Mouse (Mus musculus) CH12.LX (cell line): ENCODE measurements at regions not wholly inside any gene's neighbourhood (a gene's known extent, or its start where the extent isn't known, plus 50 kb on each side); places are given as distances from the start of the nearest gene placed in this dataset.
A peak's percentile ranks its signal among the peaks of the same experiment; 100 is the strongest.

Experiments used
- DNase-seq: peaks from one replicate; pipeline ENCODE4 v3.0.0-alpha.2; 2013; ENCODE audit errors: extremely low read depth
- H3K27ac ChIP-seq: 2 replicates; pipeline ENCODE4 v1.5.1; 2012; ENCODE audit warnings: low read depth, mild to moderate bottlenecking, control low read depth, moderate library complexity; ENCODE audit not compliant: insufficient read depth
- H3K27me3 ChIP-seq: replicated peaks from 2 replicates; pipeline ENCODE3; 2012; ENCODE audit warnings: inconsistent platforms
- H3K36me3 ChIP-seq, 2 experiments: replicated peaks in 1 of 2; 2 replicates each; pipeline versions ENCODE3 to v1.6.1; 2012; ENCODE audit warnings: inconsistent platforms in 1 of 2, low read length in 1 of 2, mild to moderate bottlenecking in 1 of 2, mixed read lengths in 1 of 2, moderate library complexity in 1 of 2; ENCODE audit not compliant: control insufficient read depth in 1 of 2, insufficient read depth in 1 of 2
- H3K4me1 ChIP-seq, 2 experiments: 2 replicates each; pipeline ENCODE4 v1.6.1; 2012; ENCODE audit warnings: inconsistent platforms in 1 of 2, moderate library complexity in 1 of 2; ENCODE audit not compliant: insufficient read depth in 2 of 2, control insufficient read depth in 1 of 2
- H3K4me2 ChIP-seq: 2 replicates; pipeline ENCODE4 v1.6.1; 2012; ENCODE audit warnings: low read depth, mild to moderate bottlenecking, control low read depth; ENCODE audit not compliant: poor library complexity, insufficient read depth, severe bottlenecking
- H3K4me3 ChIP-seq, 3 experiments: fragments of 150-350 bp in 1 of 3; sonication (generic) in 1 of 3; replicated peaks in 1 of 3; 2 replicates each; pipeline versions ENCODE3 to v1.5.1; 2011 to 2012; ENCODE audit warnings: low read depth in 2 of 3, low read length in 2 of 3, mild to moderate bottlenecking in 2 of 3, moderate library complexity in 2 of 3, control low read depth in 1 of 3, improper control_type of control experiment in 1 of 3, inconsistent platforms in 1 of 3, mixed read lengths in 1 of 3; ENCODE audit not compliant: poor library complexity in 1 of 3
- H3K79me2 ChIP-seq: replicated peaks from 2 replicates; pipeline ENCODE4 v1.6.1; 2012; ENCODE audit warnings: mild to moderate bottlenecking, moderate library complexity; ENCODE audit not compliant: control insufficient read depth, poor library complexity, insufficient read depth, severe bottlenecking; ENCODE audit errors: extremely low read depth
- H3K9ac ChIP-seq: 2 replicates; pipeline ENCODE4 v1.6.1; 2012; ENCODE audit warnings: low read depth, mild to moderate bottlenecking, control low read depth, moderate library complexity; ENCODE audit not compliant: insufficient read depth
- H3K9me3 ChIP-seq: replicated peaks from 2 replicates; pipeline ENCODE3; 2012; ENCODE audit warnings: low read length, inconsistent platforms, mixed read lengths
- CHD1 ChIP-seq: IDR thresholded peaks from 2 replicates; pipeline ENCODE4 v1.6.1; 2012; ENCODE audit warnings: low read depth, low read length, improper control_type of control experiment, inconsistent platforms
- CHD2 ChIP-seq: IDR thresholded peaks from 2 replicates; pipeline ENCODE4 v1.6.1; 2011; ENCODE audit warnings: low read length, improper control_type of control experiment
- EP300 ChIP-seq: IDR thresholded peaks from 2 replicates; pipeline ENCODE4 v1.6.1; 2011; ENCODE audit warnings: low read length, improper control_type of control experiment
- GABPA ChIP-seq: IDR thresholded peaks from 2 replicates; pipeline ENCODE4 v1.6.1; 2012; ENCODE audit warnings: low read depth, low read length, improper control_type of control experiment, inconsistent platforms; ENCODE audit not compliant: insufficient replicate concordance
- IRF4 ChIP-seq: IDR thresholded peaks from 2 replicates; pipeline ENCODE4 v1.6.1; 2014; ENCODE audit warnings: low read depth, mild to moderate bottlenecking, inconsistent platforms, low read length, improper control_type of control experiment
- JUN ChIP-seq: IDR thresholded peaks from 2 replicates; pipeline ENCODE4 v1.6.1; 2011; ENCODE audit warnings: low read depth, mild to moderate bottlenecking, low read length, improper control_type of control experiment, moderate library complexity; ENCODE audit not compliant: insufficient read depth
- JUND ChIP-seq: conservative IDR thresholded peaks from 2 replicates; pipeline ENCODE4 v1.6.1; 2011; ENCODE audit warnings: low read depth, low read length, improper control_type of control experiment
- KAT2A ChIP-seq: IDR thresholded peaks from 2 replicates; pipeline ENCODE4 v1.6.1; 2012; ENCODE audit warnings: low read length, improper control_type of control experiment, inconsistent platforms; ENCODE audit not compliant: insufficient replicate concordance
- MAFK ChIP-seq: IDR thresholded peaks from 2 replicates; pipeline ENCODE4 v1.6.1; 2011; ENCODE audit warnings: low read length, improper control_type of control experiment; ENCODE audit not compliant: insufficient replicate concordance
- MAX ChIP-seq: IDR thresholded peaks from 2 replicates; pipeline ENCODE4 v1.6.1; 2011; ENCODE audit warnings: low read length, improper control_type of control experiment
- MAZ ChIP-seq: IDR thresholded peaks from 2 replicates; pipeline ENCODE4 v1.6.1; 2012; ENCODE audit warnings: low read depth, mild to moderate bottlenecking, inconsistent platforms, low read length, improper control_type of control experiment, moderate library complexity
- MYC ChIP-seq: IDR thresholded peaks from 2 replicates; pipeline ENCODE4 v1.6.1; 2011; ENCODE audit warnings: low read depth, mild to moderate bottlenecking, improper control_type of control experiment, low read length
- POLR2A ChIP-seq: IDR thresholded peaks from 2 replicates; pipeline ENCODE4 v1.6.1; 2011; ENCODE audit warnings: low read depth, mild to moderate bottlenecking, improper control_type of control experiment, low read length
- POLR2AphosphoS2 ChIP-seq: IDR thresholded peaks from 2 replicates; pipeline ENCODE4 v1.6.1; 2011; ENCODE audit warnings: low read depth, low read length, improper control_type of control experiment
- RAD21 ChIP-seq: IDR thresholded peaks from 2 replicates; pipeline ENCODE4 v1.6.1; 2011; ENCODE audit warnings: low read depth, mild to moderate bottlenecking, low read length, improper control_type of control experiment, moderate library complexity
- RCOR1 ChIP-seq: conservative IDR thresholded peaks from 2 replicates; pipeline ENCODE4 v1.6.1; 2012; ENCODE audit warnings: low read depth, mild to moderate bottlenecking, inconsistent platforms, low read length, improper control_type of control experiment
- SIN3A ChIP-seq: IDR thresholded peaks from 2 replicates; pipeline ENCODE4 v1.6.1; 2012; ENCODE audit warnings: low read length, improper control_type of control experiment, inconsistent platforms
- TBP ChIP-seq: conservative IDR thresholded peaks from 2 replicates; pipeline ENCODE4 v1.6.1; 2011; ENCODE audit warnings: low read depth, low read length, improper control_type of control experiment
- TCF12 ChIP-seq: IDR thresholded peaks from 2 replicates; pipeline ENCODE4 v1.6.1; 2014; ENCODE audit warnings: low read depth, mild to moderate bottlenecking, inconsistent platforms, low read length, improper control_type of control experiment
- UBTF ChIP-seq: IDR thresholded peaks from 2 replicates; pipeline ENCODE4 v1.6.1; 2012; ENCODE audit warnings: low read depth, mild to moderate bottlenecking, inconsistent platforms, low read length, improper control_type of control experiment, moderate library complexity
- USF1 ChIP-seq: IDR thresholded peaks from 2 replicates; pipeline ENCODE4 v1.6.1; 2014; ENCODE audit warnings: low read depth, mild to moderate bottlenecking, inconsistent platforms, low read length, improper control_type of control experiment
- ZC3H11A ChIP-seq: IDR thresholded peaks from 2 replicates; pipeline ENCODE4 v1.6.1; 2012; ENCODE audit warnings: low read depth, mild to moderate bottlenecking, inconsistent platforms, low read length, improper control_type of control experiment
- ZKSCAN1 ChIP-seq: IDR thresholded peaks from 2 replicates; pipeline ENCODE4 v1.6.1; 2012; ENCODE audit warnings: low read depth, inconsistent platforms, low read length, improper control_type of control experiment, borderline replicate concordance
- ZMIZ1 ChIP-seq: IDR thresholded peaks from 2 replicates; pipeline ENCODE4 v1.6.1; 2012; ENCODE audit warnings: low read depth, mild to moderate bottlenecking, inconsistent platforms, low read length, improper control_type of control experiment
- ZNF384 ChIP-seq: IDR thresholded peaks from 2 replicates; pipeline ENCODE4 v1.6.1; 2012; ENCODE audit warnings: low read depth, low read length, improper control_type of control experiment, inconsistent platforms
- dilution Hi-C: fragments of 300-500 bp; cut with MboI; formaldehyde crosslinking; loops from 2 replicates; pipeline ENCODE4 v1.14.3; 2020; ENCODE audit warnings: low sequenced_read_pairs; ENCODE audit not compliant: extremely low pct_unique_long_range_greater_than_20kb, extremely low pct_ligation_motif_present
- in situ Hi-C: fragments of 300-500 bp; cut with MboI; formaldehyde crosslinking; loops from 3 replicates; pipeline ENCODE4 v1.14.3; 2019; ENCODE audit warnings: low sequenced_read_pairs, low pct_ligation_motif_present, low pct_unique_long_range_greater_than_20kb, mixed read lengths

GRCm38 (mm10) chr9:14199116-14199515 is 75.8 kb upstream of the Sesn3 start:
- Histone ChIP-seq H3K4me3 (no peak overlapping the region), H3K79me2 (no peaks in the 10 kb centered on the region), H3K4me1 (peaks cover 7 to 32% of the 10 kb centered on the region in 2 experiments; a peak in 3 of 4 replicates), H3K9ac (no peak overlapping the region), H3K27ac (no peak overlapping the region), H3K36me3 (no peaks in the 10 kb centered on the region), H3K27me3 (no peaks in the 10 kb centered on the region), H3K4me2 (no peak overlapping the region), H3K9me3 (no peaks in the 10 kb centered on the region)
- no peak for TF ChIP-seq GABPA
- no peak for TF ChIP-seq CHD2
- no peak for TF ChIP-seq MAX
- no peak for TF ChIP-seq TBP
- TF ChIP-seq IRF4: no peak
- TF ChIP-seq EP300: no peak
- no peak for TF ChIP-seq JUN
- TF ChIP-seq POLR2A: no peak
- TF ChIP-seq USF1: no peak
- TF ChIP-seq POLR2AphosphoS2: no peak
- no peak for TF ChIP-seq RAD21
- no peak for TF ChIP-seq RCOR1
- no peak for TF ChIP-seq SIN3A
- dilution Hi-C loops (no loop called here), in situ Hi-C loops (no loop called here)
- no peak for DNase-seq

GRCm38 (mm10) chr9:14199983-14200700 is 74.7 kb upstream of the Sesn3 start:
- DNase-seq: no peak
- H3K36me3 ChIP-seq: no peaks in the 10 kb centered on the region
- H3K9me3 ChIP-seq: no peaks in the 10 kb centered on the region
- dilution Hi-C loops: no loop called here
- in situ Hi-C loops: no loop called here
- H3K4me3 ChIP-seq: peak overlapping the region in 1 of 3 experiments; percentile 6
- no peak for TF ChIP-seq MYC
- no peak for TF ChIP-seq TCF12
- TF ChIP-seq POLR2A: no peak
- TF ChIP-seq UBTF: no peak
- no peak for TF ChIP-seq MAZ
- TF ChIP-seq ZMIZ1: no peak
- TF ChIP-seq ZKSCAN1: no peak
- no peak for TF ChIP-seq KAT2A
- no peak for TF ChIP-seq CHD1
- no peak for TF ChIP-seq MAFK
- TF ChIP-seq ZC3H11A: no peak
- no peak for TF ChIP-seq JUN
- no peak for TF ChIP-seq GABPA
- no peak for TF ChIP-seq ZNF384
- no peak for TF ChIP-seq JUND
- peaks cover 7 to 39% of the 10 kb centered on the region in 2 experiments; a peak in 3 of 4 replicates for H3K4me1 ChIP-seq
- no peaks in the 10 kb centered on the region for H3K27me3 ChIP-seq
- H3K4me2 ChIP-seq: no peak overlapping the region
- H3K79me2 ChIP-seq: no peaks in the 10 kb centered on the region
- H3K9ac ChIP-seq: no peak overlapping the region
- H3K27ac ChIP-seq: no peak overlapping the region
